Mouse (Mus musculus): ENCODE measurements around the gene Tmem178b. TPM values are rescaled to one million over a fixed set of nuclear protein-coding genes. Genes with fewer than 3 reads are reported as not detected.

Gene Tmem178b
- total RNA-seq, 2 experiments from 2014 or later, result 1.3 to 2.0 TPM

- no peak for DNase-seq
- intact Hi-C loops (cut with DNase I), result no loop called here
- Histone ChIP-seq H3K27ac (no peak overlapping the region), H3K4me3 (no peak overlapping the region)
- no peak for TF ChIP-seq CTCF (IDR thresholded peaks at IDR 0.05)
Measured at GRCm38 (mm10) chr6:40202602-40203001, 329.5 kb downstream of the Tmem178b start.

GRCm38 (mm10) chr6:40205380-40205779 lies 332.3 kb downstream of the Tmem178b start:
- no peak for DNase-seq
- H3K27ac ChIP-seq, result no peak overlapping the region
- TF ChIP-seq CTCF (IDR thresholded peaks at IDR 0.05), result no peak
- no peak overlapping the region for H3K4me3 ChIP-seq
- intact Hi-C loops (cut with DNase I), result no loop called here

- no peak overlapping the region for H3K4me3 ChIP-seq
- H3K27ac ChIP-seq, result no peak overlapping the region
- intact Hi-C loops (cut with DNase I), result no loop called here
- TF ChIP-seq CTCF (IDR thresholded peaks at IDR 0.05), result no peak
- no peak for DNase-seq
Measured at GRCm38 (mm10) chr6:40208014-40208413, 334.9 kb downstream of the Tmem178b start.

GRCm38 (mm10) chr6:40209172-40209571 lies 336.1 kb downstream of the Tmem178b start:
- Histone ChIP-seq H3K27ac (no peak overlapping the region), H3K4me3 (no peak overlapping the region)
- intact Hi-C loops (cut with DNase I), result no loop called here
- TF ChIP-seq CTCF (IDR thresholded peaks at IDR 0.05), result no peak
- DNase-seq, result no peak

GRCm38 (mm10) chr6:40217154-40217553 lies 344.1 kb downstream of the Tmem178b start:
- no peak overlapping the region for H3K4me3 ChIP-seq
- no peak for DNase-seq
- intact Hi-C loops (cut with DNase I), result no loop called here
- H3K27ac ChIP-seq, result no peak overlapping the region
- no peak for TF ChIP-seq CTCF (IDR thresholded peaks at IDR 0.05)

- no peak for DNase-seq
- intact Hi-C loops (cut with DNase I), result no loop called here
- Histone ChIP-seq H3K4me3 (no peak overlapping the region), H3K27ac (no peak overlapping the region)
- no peak for TF ChIP-seq CTCF (IDR thresholded peaks at IDR 0.05)
Measured at GRCm38 (mm10) chr6:40217651-40218050, 344.6 kb downstream of the Tmem178b start.

GRCm38 (mm10) chr6:40220634-40221120 lies 347.6 kb downstream of the Tmem178b start:
- TF ChIP-seq CTCF (IDR thresholded peaks at IDR 0.05), result no peak
- Histone ChIP-seq H3K27ac (no peak overlapping the region), H3K4me3 (no peak overlapping the region)
- no peak for DNase-seq
- intact Hi-C loops (cut with DNase I), result no loop called here

- TF ChIP-seq CTCF (IDR thresholded peaks at IDR 0.05), result no peak
- intact Hi-C loops (cut with DNase I), result no loop called here
- DNase-seq, result no peak
- Histone ChIP-seq H3K27ac (no peak overlapping the region), H3K4me3 (no peak overlapping the region)
Measured at GRCm38 (mm10) chr6:40225585-40226280, 352.7 kb downstream of the Tmem178b start.

- no peak for DNase-seq
- TF ChIP-seq CTCF (IDR thresholded peaks at IDR 0.05), result no peak
- Histone ChIP-seq H3K27ac (no peak overlapping the region), H3K4me3 (no peak overlapping the region)
- intact Hi-C loops (cut with DNase I), result no loop called here
Measured at GRCm38 (mm10) chr6:40228981-40229380, 355.9 kb downstream of the Tmem178b start.

GRCm38 (mm10) chr6:40229985-40230384 lies 356.9 kb downstream of the Tmem178b start:
- no peak for TF ChIP-seq CTCF (IDR thresholded peaks at IDR 0.05)
- H3K27ac ChIP-seq, result no peak overlapping the region
- no peak overlapping the region for H3K4me3 ChIP-seq
- intact Hi-C loops (cut with DNase I), result no loop called here
- DNase-seq, result no peak

- intact Hi-C loops (cut with DNase I), result no loop called here
- H3K4me3 ChIP-seq, result no peak overlapping the region
- DNase-seq, result no peak
- no peak for TF ChIP-seq CTCF (IDR thresholded peaks at IDR 0.05)
- H3K27ac ChIP-seq, result no peak overlapping the region
Measured at GRCm38 (mm10) chr6:40234066-40234465, 361.0 kb downstream of the Tmem178b start.

- Histone ChIP-seq H3K4me3 (no peak overlapping the region), H3K27ac (no peak overlapping the region)
- peak; percentile 74 for DNase-seq
- intact Hi-C loops (cut with DNase I), result no loop called here
- peak; percentile 95 for TF ChIP-seq CTCF (IDR thresholded peaks at IDR 0.05)
Measured at GRCm38 (mm10) chr6:40235793-40236470, 362.9 kb downstream of the Tmem178b start.

All from gastrocnemius, adult 2 months (tissue).